Mouse (Mus musculus) cortical plate, adult 2 months (tissue): Measurements from ENCODE around the gene Klhdc1.

Experiments
- CTCF ChIP-seq: fragments of 200-500 bp; IDR thresholded peaks from 2 replicates; pipeline ENCODE4 v1.5.1; 2011; ENCODE audit warnings: mild to moderate bottlenecking, control low read depth, low read length; ENCODE audit not compliant: insufficient read depth; ENCODE audit errors: extremely low read depth
- POLR2A ChIP-seq: fragments of 200-500 bp; IDR thresholded peaks from 2 replicates; pipeline ENCODE4 v1.6.1; 2011; ENCODE audit warnings: mild to moderate bottlenecking, low read length, control low read depth; ENCODE audit not compliant: insufficient read depth; ENCODE audit errors: extremely low read depth

DNA sequence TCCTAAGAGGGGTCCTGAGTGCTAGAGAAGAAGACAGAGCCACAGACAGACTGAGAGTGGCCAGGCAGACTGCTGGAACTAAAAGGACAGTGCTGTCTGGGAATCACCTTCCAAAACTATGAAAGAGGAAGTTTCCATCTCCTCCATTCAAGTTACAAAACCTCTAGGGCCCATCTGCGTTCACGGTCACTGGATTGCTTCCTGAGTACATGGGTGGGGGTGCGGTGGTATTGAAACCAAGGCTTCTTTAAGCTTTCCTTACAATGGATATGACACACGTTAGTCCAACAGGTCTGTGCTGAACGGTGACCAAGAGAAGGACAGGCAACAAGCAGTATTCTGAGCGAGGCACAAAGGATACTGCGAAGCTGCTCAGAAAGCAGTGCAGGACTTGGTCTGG, 26.6 kb upstream of the Klhdc1 start:
- TF ChIP-seq CTCF (no peak), POLR2A (no peak)
